Mouse (Mus musculus) macrophage (primary cell): ENCODE measurements around the gene Ufc1. TPM values are rescaled to one million over a fixed set of nuclear protein-coding genes. Genes with fewer than 3 reads are reported as not detected.
A peak's percentile ranks its signal among the peaks of the same experiment; 100 is the strongest.

ENCODE experiments used
- H3K27ac ChIP-seq: fragments of 350-480 bp; formaldehyde crosslinking; 2 replicates; pipeline ENCODE4 v1.9.0; 2021
- H3K36me3 ChIP-seq: fragments of 350-480 bp; formaldehyde crosslinking; 2 replicates; pipeline ENCODE4 v1.9.0; 2021; ENCODE audit errors: inconsistent target
- H3K4me3 ChIP-seq: fragments of 350-480 bp; formaldehyde crosslinking; 2 replicates; pipeline ENCODE4 v1.9.0; 2021; ENCODE audit errors: inconsistent target
- H3K79me2 ChIP-seq: fragments of 350-480 bp; formaldehyde crosslinking; 2 replicates; pipeline ENCODE4 v1.9.0; 2021; ENCODE audit errors: inconsistent target
- WGBS: methylation state at CpG from one replicate; pipeline ENCODE4 v1.1.7; 2026; ENCODE audit warnings: inconsistent platforms; ENCODE audit not compliant: missing documents; 5-methylcytosine and 5-hydroxymethylcytosine counted together
- polyA plus RNA-seq: library from polyadenylated mRNA; stranded (reverse); fragments of 250-400 nt; gene quantifications from 3 replicates; pipeline ENCODE4 v1.2.4, GENCODE M21; 2018; ENCODE audit warnings: inconsistent platforms

Gene Ufc1
- polyA plus RNA-seq, 1 experiment from 2014 or later = 67.0 TPM

- H3K27ac ChIP-seq = peak within 1 kb of the TSS; percentile 48
- H3K4me3 ChIP-seq = peak within 1 kb of the TSS; percentile 99
- WGBS = 6% methylated on average over 36 of the region's 36 CpGs
- H3K79me2 ChIP-seq = peaks cover 20% of the 10 kb centered on the region
- peaks cover 16% of the 10 kb centered on the region; the same call in 1 of the 2 replicates for H3K36me3 ChIP-seq
Measured at GRCm38 (mm10) chr1:171269848-171270572, 24.8 kb downstream of the Ufc1 start, which contains the start of gene B4galt3. TSS of gene B4galt3 (plus strand) at chr1:171270328.

DNA sequence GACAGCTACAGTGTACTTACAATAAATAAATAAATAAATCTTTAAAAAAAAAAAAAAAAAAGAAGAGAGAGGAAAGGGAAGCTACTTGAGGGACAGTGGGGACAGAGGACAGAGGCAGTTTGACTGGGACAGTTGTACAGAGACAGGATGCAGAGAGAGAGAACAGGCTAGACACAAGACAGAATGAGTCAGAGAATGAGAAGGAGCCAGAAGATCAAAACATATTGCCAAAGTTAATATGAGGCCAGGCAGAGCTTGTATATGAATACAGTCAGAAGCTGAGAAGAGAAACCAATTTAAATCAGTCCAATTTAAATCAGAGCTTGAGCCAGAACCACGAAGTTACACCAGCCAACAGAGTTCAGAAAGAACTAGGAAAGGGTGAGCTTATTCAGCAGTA, 26.5 kb downstream of the Ufc1 start:
- Histone ChIP-seq H3K4me3 (no peak overlapping the region), H3K27ac (0 out of 2 replicates have a peak overlapping the region, but pooled peaks have one; percentile 3), H3K36me3 (no peaks in the 10 kb centered on the region; the same call in 1 of the 2 replicates), H3K79me2 (peaks cover 20% of the 10 kb centered on the region)
- 40% methylated on average over 1 of the region's 1 CpGs for WGBS

DNA sequence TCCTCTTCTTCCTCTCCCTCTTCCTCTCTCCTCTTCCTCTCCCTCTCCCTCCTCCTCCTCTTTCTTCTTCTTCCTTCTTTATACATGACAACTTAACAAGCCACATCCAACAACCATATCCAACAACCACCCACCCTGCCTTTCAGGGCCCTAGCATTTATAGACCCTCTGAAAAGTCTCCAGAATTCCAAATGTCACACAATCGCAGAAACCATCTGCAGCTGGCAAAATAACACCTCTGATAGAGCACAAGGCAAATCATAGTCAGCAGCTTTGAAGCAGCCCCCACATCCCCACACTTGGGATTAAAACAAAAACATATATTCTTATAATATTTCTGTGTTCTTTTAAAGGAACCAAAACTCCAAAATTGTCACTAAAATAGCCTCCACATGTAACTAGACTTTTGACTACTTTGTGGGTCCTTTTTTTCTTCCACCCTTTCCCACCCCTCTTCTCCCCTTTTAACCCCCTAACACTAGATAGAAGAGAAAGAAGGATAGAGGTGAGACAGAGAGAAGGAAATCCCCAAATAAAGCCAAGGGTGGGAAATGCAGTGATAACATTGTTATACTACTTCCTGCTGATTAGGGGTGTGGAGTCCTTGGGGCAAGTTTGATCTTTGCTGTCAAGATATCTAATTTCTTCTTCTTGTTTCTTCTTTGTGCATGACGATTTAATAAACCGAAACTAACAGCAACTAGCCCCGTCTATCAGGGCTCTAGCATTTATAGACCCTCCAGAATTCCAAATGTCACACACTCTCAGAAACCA, 28.7 kb downstream of the Ufc1 start:
- H3K36me3 ChIP-seq = no peaks in the 10 kb centered on the region
- WGBS = 42% methylated on average over 4 of the region's 4 CpGs
- H3K79me2 ChIP-seq = peaks cover 10% of the 10 kb centered on the region
- H3K27ac ChIP-seq = no peak overlapping the region
- H3K4me3 ChIP-seq = no peak overlapping the region

DNA sequence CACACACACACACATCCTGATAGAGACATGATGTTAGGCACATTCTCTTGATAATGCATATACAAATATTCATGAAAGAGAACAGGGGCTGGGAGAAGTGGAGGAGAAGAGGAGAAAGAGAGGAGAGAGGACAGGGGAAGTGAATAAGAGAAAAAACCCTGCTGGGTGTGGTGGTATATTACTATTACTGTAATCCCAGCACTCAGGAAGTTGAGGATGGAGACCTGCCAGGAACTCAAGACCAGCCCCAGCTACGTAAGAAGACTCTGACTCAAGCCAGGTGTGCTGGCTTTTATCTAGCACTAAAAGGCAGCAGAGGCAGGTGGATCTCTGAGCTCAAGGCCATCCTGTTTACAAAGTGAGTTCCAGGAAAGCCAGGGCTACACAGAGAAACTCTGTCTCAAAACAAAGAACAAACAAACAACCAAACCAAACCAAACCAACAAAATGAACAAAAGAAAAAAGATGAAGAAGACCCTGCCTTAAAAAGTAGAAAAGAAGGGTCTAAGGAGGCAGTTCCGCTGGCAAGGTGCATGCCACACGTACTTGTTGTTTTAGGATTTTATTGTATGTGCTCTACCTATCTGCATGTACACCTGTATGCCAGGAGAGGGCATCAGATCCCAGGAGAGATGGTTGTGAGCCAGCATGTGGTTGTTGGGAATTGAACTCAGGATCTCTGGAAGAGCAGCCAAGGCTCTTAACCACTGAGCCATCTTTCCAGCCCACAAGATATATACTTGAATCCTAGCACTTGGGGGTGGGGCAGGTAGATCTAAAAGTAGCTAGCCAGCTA, 31.0 kb downstream of the Ufc1 start:
- no peaks in the 10 kb centered on the region for H3K79me2 ChIP-seq
- H3K27ac ChIP-seq = no peak overlapping the region
- H3K36me3 ChIP-seq = no peaks in the 10 kb centered on the region
- no peak overlapping the region for H3K4me3 ChIP-seq
- 68% methylated on average over 3 of the region's 3 CpGs for WGBS

- Histone ChIP-seq H3K4me3 (no peak overlapping the region), H3K36me3 (no peaks in the 10 kb centered on the region), H3K27ac (no peak overlapping the region), H3K79me2 (no peaks in the 10 kb centered on the region)
- no CpG with 5 or more reads among the region's 2 CpGs for WGBS
Measured at GRCm38 (mm10) chr1:171263185-171263611, 31.6 kb downstream of the Ufc1 start.

GRCm38 (mm10) chr1:171262594-171263130, 32.2 kb downstream of the Ufc1 start:
- no peaks in the 10 kb centered on the region for H3K79me2 ChIP-seq
- H3K4me3 ChIP-seq = no peak overlapping the region
- H3K36me3 ChIP-seq = no peaks in the 10 kb centered on the region
- no peak overlapping the region for H3K27ac ChIP-seq
- WGBS = under 1% methylated on average over 8 of the region's 8 CpGs

DNA sequence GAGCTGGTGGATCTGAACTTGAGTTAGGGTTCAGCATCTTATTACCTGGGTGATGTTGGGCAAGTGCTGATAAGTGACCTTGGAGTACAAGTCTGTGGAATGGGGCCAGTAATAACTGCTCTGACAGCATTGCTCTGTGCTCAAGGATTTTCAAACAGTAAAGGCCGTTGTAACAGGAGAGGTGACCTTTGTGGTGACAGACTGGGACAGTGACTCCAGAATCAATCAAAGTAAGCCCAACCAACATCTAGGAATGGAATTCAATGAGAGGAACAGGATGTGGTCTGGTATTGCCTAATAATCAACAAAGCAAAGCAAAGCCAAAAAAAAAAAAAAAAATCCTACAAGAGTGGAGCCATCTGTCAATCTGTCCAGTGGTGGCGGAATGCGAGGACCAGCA, 34.5 kb downstream of the Ufc1 start:
- H3K79me2 ChIP-seq = no peaks in the 10 kb centered on the region
- no peak overlapping the region for H3K4me3 ChIP-seq
- H3K36me3 ChIP-seq = no peaks in the 10 kb centered on the region
- WGBS = 39% methylated on average over 3 of the region's 3 CpGs
- no peak overlapping the region for H3K27ac ChIP-seq

DNA sequence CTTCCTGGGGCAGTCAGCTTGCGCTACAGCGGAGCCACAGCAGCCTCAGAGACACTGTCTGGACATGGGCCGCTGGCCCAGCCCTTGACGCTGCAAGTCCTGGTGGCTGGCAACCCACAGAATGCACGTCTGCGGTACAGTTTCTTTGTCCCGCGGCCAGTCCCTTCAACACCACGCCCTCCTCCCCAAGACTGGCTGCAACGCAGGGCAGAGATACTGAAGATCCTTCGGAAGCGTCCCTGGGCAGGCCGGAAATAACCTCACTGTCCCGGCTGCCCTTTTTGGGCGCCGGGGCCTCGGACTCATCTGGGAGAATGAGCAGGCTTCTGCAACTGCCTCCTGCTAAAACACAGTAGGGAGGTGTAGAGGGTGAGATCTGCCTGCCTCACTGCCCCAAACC, 35.9 kb downstream of the Ufc1 start:
- H3K36me3 ChIP-seq = no peaks in the 10 kb centered on the region
- H3K79me2 ChIP-seq = no peaks in the 10 kb centered on the region
- no peak overlapping the region for H3K4me3 ChIP-seq
- 73% methylated on average over 15 of the region's 17 CpGs for WGBS
- H3K27ac ChIP-seq = no peak overlapping the region

DNA sequence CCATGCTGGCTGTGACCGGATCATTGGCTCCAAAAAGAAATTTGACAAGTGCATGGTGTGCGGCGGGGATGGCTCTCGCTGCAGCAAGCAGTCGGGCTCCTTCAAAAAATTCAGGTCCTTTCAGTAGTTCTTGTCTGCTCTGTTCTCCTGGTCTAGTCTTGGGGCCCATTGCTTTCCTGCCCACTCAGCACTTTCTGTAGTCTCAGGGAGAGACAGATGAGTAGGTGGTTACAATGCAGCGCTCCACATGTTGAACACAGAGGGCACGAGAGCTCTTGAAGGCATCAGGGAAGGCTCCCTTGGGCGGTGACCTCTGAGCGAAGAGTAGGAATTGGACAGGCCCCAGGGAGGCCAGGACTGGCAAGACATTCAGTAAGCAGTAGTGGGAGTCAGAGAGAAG, 37.0 kb downstream of the Ufc1 start:
- Histone ChIP-seq H3K36me3 (no peaks in the 10 kb centered on the region), H3K27ac (no peak overlapping the region), H3K4me3 (no peak overlapping the region), H3K79me2 (no peaks in the 10 kb centered on the region)
- 91% methylated on average over 9 of the region's 9 CpGs for WGBS

- Histone ChIP-seq H3K79me2 (no peaks in the 10 kb centered on the region), H3K36me3 (no peaks in the 10 kb centered on the region), H3K4me3 (no peak overlapping the region), H3K27ac (no peak overlapping the region)
- WGBS = 61% methylated on average over 13 of the region's 15 CpGs
Measured at GRCm38 (mm10) chr1:171256937-171257548, 37.8 kb downstream of the Ufc1 start.

- Histone ChIP-seq H3K4me3 (no peak overlapping the region), H3K36me3 (no peaks in the 10 kb centered on the region), H3K27ac (no peak overlapping the region), H3K79me2 (no peaks in the 10 kb centered on the region)
- WGBS = 93% methylated on average over 23 of the region's 24 CpGs
Measured at GRCm38 (mm10) chr1:171256095-171256818, 38.6 kb downstream of the Ufc1 start.

- Histone ChIP-seq H3K4me3 (no peak overlapping the region), H3K36me3 (no peaks in the 10 kb centered on the region), H3K79me2 (no peaks in the 10 kb centered on the region), H3K27ac (no peak overlapping the region)
- 91% methylated on average over 17 of the region's 17 CpGs for WGBS
Measured at GRCm38 (mm10) chr1:171252415-171252814, 42.4 kb downstream of the Ufc1 start.

GRCm38 (mm10) chr1:171251594-171252324, 43.1 kb downstream of the Ufc1 start:
- WGBS = 65% methylated on average over 11 of the region's 13 CpGs
- Histone ChIP-seq H3K4me3 (no peak overlapping the region), H3K27ac (no peak overlapping the region), H3K79me2 (peaks cover under 1% of the 10 kb centered on the region), H3K36me3 (no peaks in the 10 kb centered on the region)
